Mouse (Mus musculus) urinary bladder, adult 2 months (tissue): ENCODE measurements around the gene 4930578G10Rik. TPM values are rescaled to one million over a fixed set of nuclear protein-coding genes. Genes with fewer than 3 reads are reported as not detected.
"Not testable (repeated sequence)": the region's sequence is repeated elsewhere in the genome, so short reads cannot be mapped to it uniquely, and the experiment has no call there.

Source experiments
- DNase-seq: peaks from one replicate; pipeline ENCODE4 v3.0.0; 2022; ENCODE audit warnings: low spot score
- polyA plus RNA-seq: library from polyadenylated mRNA; depleted of rRNA; stranded (reverse); fragments of >200 nt; gene quantifications from 2 replicates; pipeline ENCODE4 v1.2.3, GENCODE M21; 2012; rRNA removed

Gene 4930578G10Rik
- 0.19 TPM in 1 of 2 replicates, not detected in the other for polyA plus RNA-seq

GRCm38 (mm10) chr4:42735245-42735644, at the start of gene 4930578G10Rik:
TSS of gene 4930578G10Rik (plus strand) at chr4:42735545.
- not testable (repeated sequence) for DNase-seq

- DNase-seq, result not testable (repeated sequence)
These were observed 21.1 kb downstream of the 4930578G10Rik start, which contains the start of gene Ccl19 for GRCm38 (mm10) chr4:42756477-42756876. TSS of gene Ccl19 (minus strand) at chr4:42756577.

GRCm38 (mm10) chr4:42773893-42774292, 38.5 kb downstream of the 4930578G10Rik start, which contains the start of gene Ccl21a:
TSS of gene Ccl21a (minus strand) at chr4:42773993.
- DNase-seq, result not testable (repeated sequence)

GRCm38 (mm10) chr4:42853788-42854187, 118.4 kb downstream of the 4930578G10Rik start, which contains the start of gene Fam205a1:
TSS of gene Fam205a1 (minus strand) at chr4:42853888.
- not testable (repeated sequence) for DNase-seq

- not testable (repeated sequence) for DNase-seq
These were observed 121.3 kb downstream of the 4930578G10Rik start, which contains the start of gene Gm12394 for GRCm38 (mm10) chr4:42856671-42857070. TSS of gene Gm12394 (minus strand) at chr4:42856771.

- DNase-seq, result not testable (repeated sequence)
These were observed 125.1 kb downstream of the 4930578G10Rik start for GRCm38 (mm10) chr4:42860483-42860882.

- DNase-seq, result not testable (repeated sequence)
These were observed 128.1 kb downstream of the 4930578G10Rik start for GRCm38 (mm10) chr4:42863487-42863886.

GRCm38 (mm10) chr4:42867390-42867789, 132.0 kb downstream of the 4930578G10Rik start:
- no peak for DNase-seq

- no peak for DNase-seq
These were observed 132.8 kb downstream of the 4930578G10Rik start for GRCm38 (mm10) chr4:42868193-42868592.

GRCm38 (mm10) chr4:42870748-42871147, 135.4 kb downstream of the 4930578G10Rik start:
- no peak for DNase-seq

GRCm38 (mm10) chr4:42872151-42872550, 136.8 kb downstream of the 4930578G10Rik start:
- no peak for DNase-seq

GRCm38 (mm10) chr4:42872746-42873435, 137.5 kb downstream of the 4930578G10Rik start:
- DNase-seq, result no peak

GRCm38 (mm10) chr4:42874134-42874533, 138.8 kb downstream of the 4930578G10Rik start, which contains the start of gene Fam205c:
TSS of gene Fam205c (minus strand) at chr4:42874234.
- no peak for DNase-seq

GRCm38 (mm10) chr4:42876586-42877291, 141.4 kb downstream of the 4930578G10Rik start:
- DNase-seq, result no peak

- DNase-seq, result no peak
These were observed 142.3 kb downstream of the 4930578G10Rik start for GRCm38 (mm10) chr4:42877657-42878056.

- DNase-seq, result no peak
These were observed 144.7 kb downstream of the 4930578G10Rik start for GRCm38 (mm10) chr4:42879829-42880676.

- DNase-seq, result no peak
These were observed 145.3 kb downstream of the 4930578G10Rik start for GRCm38 (mm10) chr4:42880677-42880948.

GRCm38 (mm10) chr4:42886926-42887325, 151.6 kb downstream of the 4930578G10Rik start:
- no peak for DNase-seq

GRCm38 (mm10) chr4:42888806-42889205, 153.5 kb downstream of the 4930578G10Rik start:
- no peak for DNase-seq

GRCm38 (mm10) chr4:42891176-42891575, 155.8 kb downstream of the 4930578G10Rik start:
- DNase-seq, result no peak

- no peak for DNase-seq
These were observed 159.8 kb downstream of the 4930578G10Rik start for GRCm38 (mm10) chr4:42895118-42895517.
